Mouse (Mus musculus) heart, adult 2 months (tissue): Measurements from ENCODE around the gene Anxa4. TPM values are rescaled to one million over a fixed set of nuclear protein-coding genes. Genes with fewer than 3 reads are reported as not detected.

Experiments used
- DNase-seq, 2 experiments: peaks; one replicate each; pipeline ENCODE4 v3.0.0; 2021
- H3K27ac ChIP-seq: fragments of 200-600 bp; 2 replicates; pipeline ENCODE4 v1.8.1; 2022
- H3K27me3 ChIP-seq: fragments of 200-500 bp; 2 replicates; pipeline ENCODE4 v1.6.1; 2012; ENCODE audit warnings: mild to moderate bottlenecking, low read length, inconsistent platforms, mixed read lengths; ENCODE audit not compliant: control insufficient read depth, insufficient read depth
- H3K36me3 ChIP-seq: fragments of 200-500 bp; 2 replicates; pipeline ENCODE4 v1.6.1; 2012; ENCODE audit warnings: low read length, inconsistent platforms; ENCODE audit not compliant: control insufficient read depth, insufficient read depth
- H3K4me1 ChIP-seq: fragments of 200-500 bp; 2 replicates; pipeline ENCODE4 v1.6.1; 2011; ENCODE audit warnings: low read length; ENCODE audit not compliant: control insufficient read depth, insufficient read depth
- H3K4me3 ChIP-seq: fragments of 200-600 bp; 2 replicates; pipeline ENCODE4 v1.8.1; 2022
- H3K79me2 ChIP-seq: fragments of 200-500 bp; replicated peaks from 2 replicates; pipeline ENCODE4 v1.6.1; 2012; ENCODE audit warnings: mild to moderate bottlenecking, inconsistent platforms, low read length, moderate library complexity, mixed read lengths; ENCODE audit not compliant: control insufficient read depth, insufficient read depth
- H3K9ac ChIP-seq: fragments of 200-500 bp; 2 replicates; pipeline ENCODE4 v1.6.1; 2012; ENCODE audit warnings: low read depth, mild to moderate bottlenecking, control low read depth, inconsistent platforms, low read length, mixed read lengths
- CTCF ChIP-seq: fragments of 200-600 bp; IDR thresholded peaks from 2 replicates; pipeline ENCODE4 v1.8.1; 2022; ENCODE audit warnings: antibody characterized with exemption, mild to moderate bottlenecking, moderate library complexity
- EP300 ChIP-seq: fragments of 200-500 bp; IDR thresholded peaks from 2 replicates; pipeline ENCODE4 v1.6.1; 2011; ENCODE audit warnings: low read depth, low read length, control low read depth; ENCODE audit not compliant: insufficient read depth
- POLR2A ChIP-seq: fragments of 200-500 bp; IDR thresholded peaks from 2 replicates; pipeline ENCODE4 v1.6.1; 2011; ENCODE audit warnings: mild to moderate bottlenecking, low read depth, low read length, control low read depth; ENCODE audit not compliant: insufficient read depth
- WGBS: fragments of 180-500 bp; shearing (Covaris S2); methylation state at CpG from one replicate; pipeline ENCODE4 v1.1.7; 2018; 5-methylcytosine and 5-hydroxymethylcytosine counted together
- intact Hi-C: fragments of 180-260 bp; cut with DNase I; formaldehyde crosslinking; loops from one replicate; pipeline ENCODE4 v1.15.1; 2025
- polyA plus RNA-seq: library from polyadenylated mRNA; depleted of rRNA; stranded (reverse); fragments of >200 nt; gene quantifications from 2 replicates; pipeline ENCODE4 v1.2.3, GENCODE M21; 2012
- total RNA-seq, 2 experiments: library from RNA; stranded (reverse); gene quantifications; 2 replicates each; pipeline ENCODE4 v1.2.3; 2021

The Anxa4 gene
- total and polyA plus RNA-seq, 3 experiments = 18.1 to 33.3 (median 33.1) TPM

- no peak overlapping the region for H3K27ac ChIP-seq
- no peaks in the 10 kb centered on the region for H3K36me3 ChIP-seq
- WGBS = 88% methylated on average over 10 of the region's 10 CpGs
- no peaks in the 10 kb centered on the region for H3K27me3 ChIP-seq
- no peak overlapping the region for H3K9ac ChIP-seq
- no peaks in the 10 kb centered on the region for H3K4me1 ChIP-seq
- TF ChIP-seq POLR2A = no peak
- TF ChIP-seq CTCF = peak; percentile 17; the same call in 1 of the 2 replicates
- H3K79me2 ChIP-seq = no peaks in the 10 kb centered on the region
- no peak overlapping the region for H3K4me3 ChIP-seq
- intact Hi-C loops = no loop called here
- DNase-seq = no peak
Measured at GRCm38 (mm10) chr6:86754105-86754863, 39.1 kb downstream of the Anxa4 start.

- Histone ChIP-seq H3K79me2 (no peaks in the 10 kb centered on the region), H3K27ac (no peak overlapping the region), H3K4me3 (no peak overlapping the region), H3K27me3 (no peaks in the 10 kb centered on the region), H3K4me1 (no peaks in the 10 kb centered on the region), H3K9ac (no peak overlapping the region), H3K36me3 (no peaks in the 10 kb centered on the region)
- TF ChIP-seq POLR2A = no peak
- no peak for TF ChIP-seq EP300
- no peak for TF ChIP-seq CTCF
- no peak for DNase-seq
- intact Hi-C loops = no loop called here
- WGBS = 78% methylated on average over 5 of the region's 5 CpGs
Measured at GRCm38 (mm10) chr6:86752843-86753485, 40.4 kb downstream of the Anxa4 start.

- H3K36me3 ChIP-seq = no peaks in the 10 kb centered on the region
- TF ChIP-seq POLR2A (no peak), EP300 (no peak), CTCF (no peak)
- no peaks in the 10 kb centered on the region for H3K79me2 ChIP-seq
- DNase-seq = no peak
- no peaks in the 10 kb centered on the region for H3K4me1 ChIP-seq
- no peaks in the 10 kb centered on the region for H3K27me3 ChIP-seq
- no peak overlapping the region for H3K9ac ChIP-seq
- 92% methylated on average over 4 of the region's 4 CpGs for WGBS
- H3K27ac ChIP-seq = no peak overlapping the region
- no peak overlapping the region for H3K4me3 ChIP-seq
- intact Hi-C loops = no loop called here
Measured at GRCm38 (mm10) chr6:86750961-86751360, 42.4 kb downstream of the Anxa4 start.

GRCm38 (mm10) chr6:86749817-86750216 lies 43.6 kb downstream of the Anxa4 start:
- H3K27ac ChIP-seq = no peak overlapping the region
- intact Hi-C loops = no loop called here
- WGBS = 48% methylated on average over 4 of the region's 4 CpGs
- no peaks in the 10 kb centered on the region for H3K4me1 ChIP-seq
- no peaks in the 10 kb centered on the region for H3K27me3 ChIP-seq
- no peak overlapping the region for H3K4me3 ChIP-seq
- H3K36me3 ChIP-seq = no peaks in the 10 kb centered on the region
- H3K9ac ChIP-seq = no peak overlapping the region
- DNase-seq = no peak
- no peaks in the 10 kb centered on the region for H3K79me2 ChIP-seq
- no peak for TF ChIP-seq POLR2A
- no peak for TF ChIP-seq CTCF
- TF ChIP-seq EP300 = no peak

GRCm38 (mm10) chr6:86747171-86747570 lies 46.2 kb downstream of the Anxa4 start:
- H3K36me3 ChIP-seq = no peaks in the 10 kb centered on the region
- no peaks in the 10 kb centered on the region for H3K27me3 ChIP-seq
- intact Hi-C loops = loop anchor here (1.0 kb wide), 2 partner anchors 59 to 175 kb away; no protein-coding TSS in a partner anchor
- no peak overlapping the region for H3K27ac ChIP-seq
- H3K9ac ChIP-seq = no peak overlapping the region
- no peaks in the 10 kb centered on the region for H3K4me1 ChIP-seq
- H3K4me3 ChIP-seq = no peak overlapping the region
- H3K79me2 ChIP-seq = no peaks in the 10 kb centered on the region
- peak in 1 of 2 experiments; percentile 41 for DNase-seq
- no peak; the same call in 1 of the 2 replicates for TF ChIP-seq CTCF
- TF ChIP-seq EP300 = no peak
- TF ChIP-seq POLR2A = no peak

GRCm38 (mm10) chr6:86740652-86741051 lies 52.7 kb downstream of the Anxa4 start:
- H3K27me3 ChIP-seq = no peaks in the 10 kb centered on the region
- no peaks in the 10 kb centered on the region for H3K36me3 ChIP-seq
- H3K27ac ChIP-seq = no peak overlapping the region
- DNase-seq = no peak
- no peak for TF ChIP-seq EP300
- TF ChIP-seq CTCF = no peak
- TF ChIP-seq POLR2A = no peak
- no peaks in the 10 kb centered on the region for H3K79me2 ChIP-seq
- H3K9ac ChIP-seq = no peak overlapping the region
- H3K4me3 ChIP-seq = no peak overlapping the region
- no peaks in the 10 kb centered on the region for H3K4me1 ChIP-seq
- intact Hi-C loops = no loop called here
- 29% methylated on average over 3 of the region's 3 CpGs for WGBS
